Mouse (Mus musculus) intestine, embryonic 16.5 days (tissue): ENCODE measurements around the gene Dapp1. TPM values are rescaled to one million over a fixed set of nuclear protein-coding genes. Genes with fewer than 3 reads are reported as not detected.

Experiments used
- ATAC-seq: fragments of 200-750 bp; cut with Nextera tagmentation; 2 replicates; pipeline ENCODE4 v1.8.0; 2017; ENCODE audit warnings: moderate TSS enrichment, moderate library complexity
- H3K27ac ChIP-seq: fragments of 300-500 bp; sonication (generic); 2 replicates; pipeline ENCODE4 v1.5.1; 2014; ENCODE audit warnings: mild to moderate bottlenecking, low read length
- H3K27me3 ChIP-seq: fragments of 300-500 bp; sonication (generic); replicated peaks from 2 replicates; pipeline ENCODE4 v1.6.1; 2014; ENCODE audit warnings: low read length, control low read depth, mixed read lengths; ENCODE audit not compliant: control insufficient read depth, insufficient read depth
- H3K36me3 ChIP-seq: fragments of 300-500 bp; sonication (generic); 2 replicates; pipeline ENCODE4 v1.6.1; 2014; ENCODE audit warnings: low read length, control low read depth; ENCODE audit not compliant: control insufficient read depth, insufficient read depth
- H3K4me1 ChIP-seq: fragments of 300-500 bp; sonication (generic); 2 replicates; pipeline ENCODE4 v1.6.1; 2014; ENCODE audit warnings: low read length, control low read depth, mixed read lengths; ENCODE audit not compliant: control insufficient read depth, insufficient read depth
- H3K4me2 ChIP-seq: fragments of 300-500 bp; sonication (generic); 2 replicates; pipeline ENCODE4 v1.6.1; 2014; ENCODE audit warnings: low read depth, low read length, control low read depth
- H3K4me3 ChIP-seq: fragments of 300-500 bp; sonication (generic); 2 replicates; pipeline ENCODE4 v1.5.1; 2014; ENCODE audit warnings: mild to moderate bottlenecking, low read length
- H3K9ac ChIP-seq: fragments of 300-500 bp; sonication (generic); 2 replicates; pipeline ENCODE4 v1.6.1; 2014; ENCODE audit warnings: low read depth, low read length
- H3K9me3 ChIP-seq: fragments of 300-500 bp; sonication (generic); 2 replicates; pipeline ENCODE4 v1.6.1; 2016; ENCODE audit warnings: low read length, control low read depth; ENCODE audit not compliant: control insufficient read depth
- whole genome bisulfite sequencing: fragments of 180-500 bp; shearing (Covaris S2); extraction: QIAGEN DNeasy Blood & Tissue Kit; methylation state at CpG from one replicate; pipeline ENCODE4 v1.1.7; 2014; 5-methylcytosine and 5-hydroxymethylcytosine counted together
- polyA plus RNA-seq: library from polyadenylated mRNA; unstranded; fragments of >200 nt; fragmentation: Nextera tagmentation; extraction: Ambion mirVana; gene quantifications from 2 replicates; pipeline ENCODE4 v1.2.1, GENCODE M21; 2015

Gene Dapp1
- polyA plus RNA-seq, 1 experiment from 2014 or later, result 35.8 TPM

DNA sequence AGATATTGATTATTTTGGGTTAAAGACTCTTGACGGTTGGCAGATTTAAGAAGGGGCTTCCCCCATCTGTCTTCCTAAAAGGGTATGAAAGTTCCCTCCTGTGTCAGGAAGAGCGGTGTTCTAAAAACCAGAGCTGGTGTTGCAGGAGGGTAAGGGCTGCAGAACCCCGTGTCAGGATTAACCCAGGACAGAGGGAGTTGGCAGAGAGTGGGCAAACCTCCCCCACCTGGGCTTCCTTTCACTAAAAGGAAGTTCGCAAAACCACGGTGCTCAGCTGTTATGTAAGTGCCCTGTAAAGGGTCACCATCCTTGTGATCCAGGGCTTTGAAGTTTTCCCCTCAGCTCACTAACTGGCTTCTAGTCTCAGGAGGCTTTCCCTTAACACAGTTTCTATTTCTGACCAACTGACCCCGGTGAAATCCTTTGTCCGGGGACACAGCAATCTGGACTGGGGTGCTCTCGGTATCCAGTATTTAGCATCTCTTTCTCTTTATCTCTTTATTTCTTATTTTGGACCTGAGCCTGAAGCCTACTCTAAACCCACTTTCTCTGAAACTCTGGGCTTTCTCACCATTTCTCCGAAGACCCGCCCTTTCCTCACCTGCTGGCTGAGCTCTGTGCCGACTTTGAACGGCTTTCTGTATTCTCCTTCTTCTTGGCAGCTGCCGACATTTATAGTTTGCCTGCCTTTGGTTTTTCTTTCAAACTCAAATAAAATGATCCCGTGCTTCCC is 17.3 kb upstream of the Dapp1 start:
- ATAC-seq, result no peak
- H3K27me3 ChIP-seq, result no peaks in the 10 kb centered on the region
- H3K36me3 ChIP-seq, result no peaks in the 10 kb centered on the region
- H3K9ac ChIP-seq, result no peak overlapping the region
- H3K4me3 ChIP-seq, result no peak overlapping the region
- H3K27ac ChIP-seq, result no peak overlapping the region
- WGBS, result 66% methylated on average over 14 of the region's 14 CpGs
- H3K4me2 ChIP-seq, result no peak overlapping the region
- H3K9me3 ChIP-seq, result no peaks in the 10 kb centered on the region
- H3K4me1 ChIP-seq, result peaks cover 3% of the 10 kb centered on the region; the same call in 1 of the 2 replicates

- no peak overlapping the region for H3K27ac ChIP-seq
- no peak for ATAC-seq
These were observed 14.1 kb upstream of the Dapp1 start for GRCm38 (mm10) chr3:137995486-137995885.

DNA sequence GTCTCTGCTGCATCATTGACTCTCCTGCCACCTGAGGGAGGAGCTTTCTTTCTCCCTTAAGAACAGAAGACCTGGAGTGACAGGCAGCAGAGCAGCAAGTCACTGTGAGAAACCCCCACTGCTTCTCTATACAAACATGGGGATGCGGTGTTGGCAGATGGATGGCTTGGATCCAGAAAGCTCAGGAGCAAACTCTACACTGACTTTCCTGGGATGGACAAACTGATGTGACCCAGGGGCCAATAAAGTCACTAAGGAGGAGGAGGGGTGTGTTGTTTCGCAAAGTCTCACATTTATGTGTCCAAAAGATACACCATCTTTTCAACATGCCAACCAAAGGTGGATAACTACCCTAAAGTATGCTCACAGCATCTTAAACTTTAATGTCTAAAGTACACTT is 12.9 kb upstream of the Dapp1 start:
- H3K4me2 ChIP-seq, result no peak overlapping the region
- H3K27me3 ChIP-seq, result no peaks in the 10 kb centered on the region
- H3K4me3 ChIP-seq, result no peak overlapping the region
- H3K4me1 ChIP-seq, result no peaks in the 10 kb centered on the region
- H3K9me3 ChIP-seq, result no peaks in the 10 kb centered on the region
- no peak for ATAC-seq
- no peak overlapping the region for H3K9ac ChIP-seq
- 71% methylated on average over 2 of the region's 2 CpGs for WGBS
- no peaks in the 10 kb centered on the region for H3K36me3 ChIP-seq
- H3K27ac ChIP-seq, result no peak overlapping the region

More at GRCm38 (mm10) chr3:137995486-137995885, 14.1 kb upstream of the Dapp1 start:
- WGBS, result 81% methylated on average over 7 of the region's 7 CpGs
- Histone ChIP-seq H3K4me1 (no peaks in the 10 kb centered on the region), H3K36me3 (no peaks in the 10 kb centered on the region), H3K4me2 (no peak overlapping the region), H3K9ac (no peak overlapping the region), H3K4me3 (no peak overlapping the region), H3K27me3 (no peaks in the 10 kb centered on the region), H3K9me3 (no peaks in the 10 kb centered on the region)

DNA sequence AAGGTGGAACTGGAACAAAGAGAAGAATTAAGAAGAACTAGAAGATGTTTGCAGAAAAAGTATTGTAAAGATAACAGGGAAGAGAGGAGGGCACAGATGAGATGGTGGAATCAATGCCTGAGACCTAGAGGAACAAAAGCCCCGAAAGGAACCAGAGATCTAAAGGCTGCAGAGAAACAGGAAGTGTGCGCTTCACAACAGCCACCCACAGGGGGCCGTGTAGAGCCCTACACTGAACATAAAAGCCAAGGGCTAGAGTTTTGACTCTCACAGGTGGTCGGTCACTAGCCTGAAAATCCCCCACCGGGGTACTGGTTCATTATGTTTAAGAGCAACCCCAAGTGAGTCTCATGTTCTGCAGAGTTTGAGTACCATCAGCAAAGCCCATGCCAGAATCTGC is 11.0 kb upstream of the Dapp1 start:
- Histone ChIP-seq H3K4me1 (no peaks in the 10 kb centered on the region), H3K27ac (no peak overlapping the region), H3K27me3 (no peaks in the 10 kb centered on the region), H3K4me3 (no peak overlapping the region), H3K4me2 (no peak overlapping the region), H3K36me3 (no peaks in the 10 kb centered on the region), H3K9ac (no peak overlapping the region), H3K9me3 (no peaks in the 10 kb centered on the region)
- no peak for ATAC-seq
- 81% methylated on average over 5 of the region's 5 CpGs for WGBS

DNA sequence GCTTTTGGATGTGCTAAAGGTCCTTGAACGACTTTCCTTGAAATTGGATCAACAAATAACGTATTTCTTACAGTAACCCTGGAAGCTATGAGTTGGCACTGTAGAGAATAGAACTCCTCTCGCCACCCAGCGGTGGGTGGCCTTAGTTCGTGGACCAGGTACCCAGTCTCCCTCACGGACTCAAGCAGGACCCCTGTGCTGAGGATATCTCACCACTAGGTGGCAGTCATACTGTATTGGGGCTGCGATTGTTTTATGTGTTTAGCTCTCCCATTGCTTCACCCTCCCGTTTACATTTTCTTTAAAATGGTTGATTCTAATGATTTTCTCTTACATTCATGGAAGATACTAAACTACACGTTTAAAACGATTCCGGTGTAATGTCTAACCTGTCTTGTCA is 9.8 kb upstream of the Dapp1 start:
- Histone ChIP-seq H3K27me3 (no peaks in the 10 kb centered on the region), H3K27ac (no peak overlapping the region), H3K9ac (no peak overlapping the region), H3K36me3 (no peaks in the 10 kb centered on the region), H3K4me3 (no peak overlapping the region), H3K4me2 (no peak overlapping the region), H3K9me3 (no peaks in the 10 kb centered on the region), H3K4me1 (no peaks in the 10 kb centered on the region)
- peak; percentile 90 for ATAC-seq
- WGBS, result 15% methylated on average over 11 of the region's 11 CpGs

DNA sequence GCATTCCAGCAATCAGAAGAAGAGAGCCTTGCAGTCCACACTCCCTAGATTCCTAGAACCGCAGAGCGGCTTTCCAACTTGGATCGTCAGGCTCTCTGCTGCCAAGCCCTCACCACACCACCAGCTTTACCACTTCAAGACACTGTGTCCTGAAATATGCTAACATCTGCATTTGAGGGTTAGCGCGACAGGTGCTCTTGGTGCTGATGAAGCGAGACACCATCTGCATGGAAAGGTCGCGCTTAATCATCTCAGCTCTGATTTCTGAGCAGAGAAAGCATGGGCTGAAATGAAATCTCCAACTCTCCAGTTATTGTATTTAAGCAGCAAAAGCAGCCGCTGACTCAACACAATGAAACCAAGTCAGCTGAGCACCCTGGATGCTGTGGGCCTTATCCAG is 8.1 kb upstream of the Dapp1 start:
- no peak for ATAC-seq
- H3K36me3 ChIP-seq, result no peaks in the 10 kb centered on the region
- WGBS, result 95% methylated on average over 9 of the region's 9 CpGs
- no peak overlapping the region for H3K27ac ChIP-seq
- H3K9me3 ChIP-seq, result no peaks in the 10 kb centered on the region
- no peak overlapping the region for H3K4me2 ChIP-seq
- no peak overlapping the region for H3K9ac ChIP-seq
- no peaks in the 10 kb centered on the region for H3K4me1 ChIP-seq
- no peaks in the 10 kb centered on the region for H3K27me3 ChIP-seq
- no peak overlapping the region for H3K4me3 ChIP-seq

- Histone ChIP-seq H3K9me3 (no peaks in the 10 kb centered on the region), H3K27me3 (no peaks in the 10 kb centered on the region), H3K27ac (peak overlapping the region; percentile 90), H3K36me3 (no peaks in the 10 kb centered on the region), H3K4me2 (peak overlapping the region; percentile 65), H3K4me1 (peaks cover 7% of the 10 kb centered on the region; the same call in 1 of the 2 replicates), H3K4me3 (peak overlapping the region; percentile 58), H3K9ac (peak overlapping the region; percentile 69)
- 16% methylated on average over 15 of the region's 15 CpGs for WGBS
- peak; percentile 88 for ATAC-seq
These were observed 637 bp downstream of the Dapp1 start for GRCm38 (mm10) chr3:137980435-137981381.

DNA sequence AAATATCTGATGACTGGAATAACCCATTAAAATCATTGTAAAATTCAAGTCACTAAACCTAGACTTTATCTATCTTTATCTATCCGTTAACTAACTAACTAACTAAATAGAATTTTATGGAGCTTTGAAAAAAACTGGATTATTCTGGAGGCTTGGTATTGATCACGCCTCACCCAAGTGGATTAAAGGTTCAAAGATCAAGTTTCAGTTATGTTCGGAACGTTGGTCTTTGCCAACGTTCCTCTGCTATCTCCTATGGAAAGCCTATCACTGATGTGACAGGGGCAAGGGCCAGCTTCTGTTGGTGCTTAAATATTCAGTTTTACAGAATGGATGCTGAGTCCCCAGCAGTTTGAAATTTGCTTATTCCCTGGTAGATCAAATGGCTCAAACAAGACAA is 3.1 kb downstream of the Dapp1 start:
- H3K4me2 ChIP-seq, result 0 out of 2 replicates have a peak overlapping the region, but pooled peaks have one; percentile 65
- ATAC-seq, result no peak

DNA sequence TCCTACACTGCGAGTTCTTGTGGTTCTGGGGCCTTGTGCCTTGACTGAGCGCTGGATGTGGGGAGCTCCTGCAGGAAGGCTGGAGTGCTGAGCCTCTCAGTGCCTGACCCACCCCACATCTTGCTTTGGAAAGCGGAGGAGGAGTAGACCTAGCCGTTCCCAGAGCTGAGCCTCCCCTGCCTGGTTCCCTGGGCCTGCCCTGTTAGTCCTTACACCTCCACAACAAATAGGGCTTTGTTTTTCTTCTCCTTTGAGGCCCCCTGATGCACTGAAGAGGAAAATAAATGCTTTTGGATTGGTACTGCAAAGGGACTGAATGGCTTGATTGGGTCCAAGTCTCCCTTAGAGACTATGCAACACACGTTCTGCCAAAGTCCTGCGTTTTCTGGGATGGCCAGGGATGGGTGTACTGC is 3.7 kb downstream of the Dapp1 start:
- no peak overlapping the region for H3K4me3 ChIP-seq
- 65% methylated on average over 6 of the region's 6 CpGs for WGBS
- H3K36me3 ChIP-seq, result no peaks in the 10 kb centered on the region
- no peaks in the 10 kb centered on the region for H3K27me3 ChIP-seq
- H3K9ac ChIP-seq, result no peak overlapping the region
- H3K4me2 ChIP-seq, result no peak overlapping the region
- no peaks in the 10 kb centered on the region for H3K9me3 ChIP-seq
- no peak for ATAC-seq
- H3K27ac ChIP-seq, result no peak overlapping the region
- H3K4me1 ChIP-seq, result peaks cover 7% of the 10 kb centered on the region; the same call in 1 of the 2 replicates

More for the DNA sequence above, 3.1 kb downstream of the Dapp1 start:
- Histone ChIP-seq H3K27me3 (no peaks in the 10 kb centered on the region), H3K4me3 (no peak overlapping the region), H3K36me3 (no peaks in the 10 kb centered on the region), H3K27ac (no peak overlapping the region), H3K9ac (no peak overlapping the region), H3K4me1 (peaks cover 7% of the 10 kb centered on the region; the same call in 1 of the 2 replicates), H3K9me3 (no peaks in the 10 kb centered on the region)
- 59% methylated on average over 5 of the region's 5 CpGs for WGBS
